Mouse (Mus musculus): ENCODE data around the gene Gpatch2l.

Gene Gpatch2l

DNA sequence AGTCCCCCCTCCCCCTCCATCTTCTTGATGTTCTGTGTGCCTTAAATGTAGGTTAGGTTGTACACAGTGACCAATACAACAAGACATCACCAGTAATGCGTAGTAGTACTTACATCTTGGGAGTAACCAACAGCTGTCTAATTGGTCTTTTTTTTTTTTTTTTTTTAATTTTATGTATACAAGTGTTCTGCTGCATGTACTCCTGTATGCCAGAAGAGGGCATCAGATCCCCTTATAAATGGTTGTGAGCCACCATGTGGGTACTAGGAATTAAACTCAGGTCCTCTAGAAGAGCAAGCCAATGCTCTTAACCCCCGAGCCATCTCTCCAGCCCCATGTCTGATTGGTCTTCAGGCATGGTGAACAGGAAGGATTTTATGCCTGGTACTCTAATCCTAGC lies 44.0 kb downstream of the Gpatch2l start:
- no peak for DNase-seq

DNA sequence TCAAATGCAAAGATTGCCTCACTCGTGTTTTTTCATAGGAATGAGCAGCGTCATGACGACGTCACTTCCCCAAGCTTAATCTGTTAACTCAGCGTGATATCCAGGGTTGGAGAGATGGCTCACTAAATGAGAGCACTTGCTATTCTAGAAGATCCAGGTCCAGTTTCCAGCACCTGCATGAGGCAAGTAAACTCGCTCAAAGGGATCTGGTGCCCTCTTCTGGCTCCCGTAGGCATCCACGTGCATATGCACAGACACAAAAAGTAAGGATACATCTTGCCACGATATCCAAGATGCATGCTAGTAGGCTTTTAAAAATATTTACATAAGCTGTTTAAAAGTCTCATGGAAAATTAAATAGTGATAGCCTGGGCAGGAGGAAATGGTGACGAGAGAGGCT lies 55.8 kb downstream of the Gpatch2l start:
- DNase-seq = no peak

- DNase-seq = peak; percentile 12
Observed at GRCm38 (mm10) chr12:86302973-86303372, 61.3 kb downstream of the Gpatch2l start.

DNA sequence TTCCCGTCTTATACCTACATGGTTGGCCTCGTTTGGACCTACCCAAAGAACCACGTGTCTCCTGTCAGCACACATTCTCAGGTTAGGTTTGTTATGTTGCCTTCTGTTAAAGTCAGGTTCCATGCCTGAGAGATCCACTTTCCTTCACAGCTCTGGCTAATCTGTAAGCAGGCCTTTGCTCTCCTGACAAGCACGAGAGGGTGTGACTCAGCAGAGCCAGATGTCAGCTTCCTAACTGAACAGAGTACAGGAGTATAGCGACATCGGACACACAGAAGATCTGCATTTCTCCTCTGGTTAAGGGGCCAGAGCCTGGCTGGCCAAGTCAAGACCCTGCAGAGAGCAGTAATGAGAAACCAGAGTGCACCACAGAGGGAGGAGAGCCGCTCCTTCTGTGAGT lies 63.4 kb downstream of the Gpatch2l start:
- DNase-seq = no peak

GRCm38 (mm10) chr12:86305635-86306243 lies 64.1 kb downstream of the Gpatch2l start:
- peak; percentile 20 for DNase-seq

GRCm38 (mm10) chr12:86309474-86309873 lies 67.8 kb downstream of the Gpatch2l start:
- no peak for DNase-seq

DNA sequence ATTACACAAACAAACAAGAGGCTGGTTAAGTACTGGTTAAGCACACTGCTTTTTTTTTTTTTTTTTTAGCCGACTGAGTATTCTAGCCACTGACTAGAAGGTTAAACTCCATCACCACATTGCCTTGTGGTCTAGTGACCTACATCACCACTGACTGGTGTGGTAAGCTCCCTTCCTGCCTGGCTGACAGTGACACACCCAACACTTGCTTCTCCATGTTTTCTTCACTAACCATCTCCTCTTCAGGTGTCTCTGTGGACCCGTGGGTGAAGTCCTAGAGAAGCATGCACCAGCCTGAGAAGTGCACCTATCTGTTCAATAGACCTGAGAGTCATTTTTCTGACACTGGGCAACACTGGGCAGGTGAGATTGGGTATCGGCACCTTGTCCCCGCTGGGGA lies 68.2 kb downstream of the Gpatch2l start:
- DNase-seq = no peak

- peak; percentile 8 for DNase-seq
Observed at GRCm38 (mm10) chr12:86320629-86321028, 79.0 kb downstream of the Gpatch2l start.

- DNase-seq = no peak
Observed at GRCm38 (mm10) chr12:86324297-86324696, 82.6 kb downstream of the Gpatch2l start.

DNA sequence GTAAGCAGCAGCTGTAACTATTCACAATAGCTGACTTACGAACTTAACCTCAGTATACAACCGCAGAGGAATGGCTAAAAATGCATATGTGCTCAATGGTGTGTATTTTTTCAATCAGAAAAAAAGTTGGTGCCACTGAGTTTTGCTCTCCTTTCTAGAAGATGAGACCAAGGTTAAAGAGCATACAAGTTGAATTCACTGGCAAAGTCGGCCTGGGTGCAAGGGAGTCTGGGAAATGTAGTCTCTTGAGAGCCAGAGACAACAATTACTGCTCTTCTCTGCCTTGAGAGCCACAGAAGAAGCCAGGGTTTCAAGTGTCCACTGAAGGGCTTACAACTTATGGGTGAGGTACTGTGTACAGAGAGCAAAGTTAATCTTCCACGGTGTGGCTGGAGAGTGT lies 88.2 kb downstream of the Gpatch2l start:
- DNase-seq = no peak

- DNase-seq = no peak
Observed at GRCm38 (mm10) chr12:86330684-86331083, 89.0 kb downstream of the Gpatch2l start.

DNA sequence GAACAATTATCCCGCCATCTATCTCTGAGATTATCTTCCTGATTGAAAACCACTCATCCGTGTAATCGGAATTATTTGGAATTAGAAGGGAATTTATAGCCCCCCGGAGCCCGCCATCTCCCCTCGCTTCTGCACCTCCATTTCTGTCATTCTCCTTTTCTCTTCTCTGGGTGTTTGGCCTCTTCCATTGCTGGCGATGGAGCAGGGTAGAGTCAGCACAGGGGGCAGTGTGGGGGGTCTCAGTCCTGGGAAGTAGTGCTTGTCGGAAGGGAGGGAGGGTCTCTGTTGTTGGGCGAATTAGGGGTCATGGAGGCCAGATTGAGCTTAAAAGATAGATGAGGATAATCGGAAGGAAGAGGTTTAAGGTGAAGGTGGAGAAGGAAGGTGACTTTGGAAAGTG lies 89.6 kb downstream of the Gpatch2l start:
- DNase-seq = no peak

GRCm38 (mm10) chr12:86336209-86336608 lies 94.6 kb downstream of the Gpatch2l start:
- DNase-seq = no peak

DNA sequence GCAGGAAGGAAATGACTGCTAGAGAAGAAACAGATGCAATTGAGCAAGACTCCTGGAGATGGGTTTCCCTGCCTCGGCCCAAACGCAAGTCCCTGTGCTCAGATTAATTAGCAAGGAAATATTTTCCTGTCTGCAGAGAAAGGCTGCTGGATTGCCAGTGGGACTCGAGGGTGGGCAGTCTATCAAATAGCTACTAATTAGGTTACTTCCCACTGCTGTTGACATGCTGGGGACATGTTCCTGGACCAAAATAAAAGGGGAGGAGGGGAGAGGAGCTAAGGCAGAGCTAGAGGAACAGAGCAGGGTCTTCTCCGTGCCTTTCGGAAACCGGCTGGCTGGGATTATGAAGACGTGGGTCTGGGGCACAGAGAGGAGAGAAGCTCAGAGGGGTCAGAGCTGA lies 95.2 kb downstream of the Gpatch2l start:
- DNase-seq = no peak
